Mouse (Mus musculus) activated CD4-positive, CD25-positive, alpha-beta regulatory T cell, adult 9 weeks (primary cell): ENCODE measurements around the gene Pcdh9. TPM values are rescaled to one million over a fixed set of nuclear protein-coding genes. Genes with fewer than 3 reads are reported as not detected.

ENCODE experiments used
- polyA plus RNA-seq: library from polyadenylated mRNA; unstranded; fragments of 100-300 nt; shearing (Covaris generic); gene quantifications from one replicate; pipeline ENCODE4 v1.2.1, GENCODE M21; 2017

Pcdh9 gene
- not detected for polyA plus RNA-seq

DNA sequence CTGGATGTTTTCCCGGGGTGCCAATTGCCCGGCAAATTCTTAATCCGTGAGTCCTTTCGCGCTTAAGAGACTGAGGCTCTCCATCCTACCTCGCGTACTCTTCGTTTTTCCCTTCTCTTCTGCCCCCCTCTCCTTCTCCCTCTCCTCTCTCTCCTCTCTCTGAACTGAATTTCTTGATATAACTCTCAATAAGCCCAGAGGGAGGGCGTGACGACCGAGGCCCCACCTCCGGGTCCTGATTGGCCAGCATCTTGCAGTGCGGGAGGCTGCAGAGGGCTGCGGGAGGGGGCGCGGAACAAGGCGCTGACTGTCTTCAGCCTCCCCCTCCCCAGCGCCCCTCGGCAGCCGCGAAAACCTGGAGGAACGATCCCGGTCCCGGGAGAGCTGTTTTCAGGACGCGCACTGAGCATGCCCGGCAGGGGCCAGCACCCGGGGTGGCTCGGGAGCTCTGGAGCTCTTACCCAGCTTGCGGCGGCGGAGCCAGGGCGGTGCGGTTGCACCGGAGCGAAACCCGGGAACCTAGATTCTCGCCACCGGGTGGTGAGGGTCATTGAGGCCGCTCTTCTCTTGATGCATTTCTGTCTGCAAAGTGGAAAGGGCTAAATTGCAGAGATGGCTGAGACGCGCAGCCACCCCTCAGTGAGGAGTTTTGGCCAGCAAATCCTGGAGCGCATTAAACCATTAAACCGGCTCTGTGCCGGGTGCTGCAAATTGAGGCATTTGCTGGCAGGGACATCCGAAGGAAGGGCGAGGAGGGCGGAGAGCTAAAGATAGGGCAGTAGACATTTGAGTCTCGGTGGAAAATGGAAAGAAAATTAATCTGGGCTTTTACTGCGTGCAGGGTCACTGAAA, at the start of gene Pcdh9:
Gene Pcdh9 (minus strand): TSS at position 161 of the 852 bp plus-strand sequence.

